Mouse (Mus musculus) neural tube, embryonic 13.5 days (tissue): Measurements from ENCODE around the gene Olfr57. TPM values are rescaled to one million over a fixed set of nuclear protein-coding genes. Genes with fewer than 3 reads are reported as not detected.
"Not testable (repeated sequence)": the region's sequence is repeated elsewhere in the genome, so short reads cannot be mapped to it uniquely, and the experiment has no call there.

Source experiments
- ATAC-seq: fragments of 200-750 bp; cut with Nextera tagmentation; 2 replicates; pipeline ENCODE4 v1.8.0; 2017; ENCODE audit warnings: low read depth, mild to moderate bottlenecking, moderate TSS enrichment, moderate library complexity
- H3K27ac ChIP-seq: fragments of 300-500 bp; sonication (generic); replicated peaks from 2 replicates; pipeline ENCODE4 v1.5.1; 2015; ENCODE audit warnings: moderate library complexity, mild to moderate bottlenecking, inconsistent platforms
- H3K27me3 ChIP-seq: fragments of 300-500 bp; sonication (generic); 2 replicates; pipeline ENCODE4 v1.6.1; 2015; ENCODE audit warnings: mild to moderate bottlenecking, inconsistent platforms
- H3K36me3 ChIP-seq: fragments of 300-500 bp; sonication (generic); 2 replicates; pipeline ENCODE4 v1.6.1; 2015; ENCODE audit warnings: mild to moderate bottlenecking, inconsistent platforms
- H3K4me1 ChIP-seq: fragments of 300-500 bp; sonication (generic); replicated peaks from 2 replicates; pipeline ENCODE4 v1.6.1; 2015; ENCODE audit warnings: inconsistent platforms
- H3K4me2 ChIP-seq: fragments of 300-500 bp; sonication (generic); 2 replicates; pipeline ENCODE4 v1.6.1; 2015; ENCODE audit warnings: inconsistent platforms, mild to moderate bottlenecking, moderate library complexity
- H3K4me3 ChIP-seq: fragments of 300-500 bp; sonication (generic); 2 replicates; pipeline ENCODE4 v1.5.1; 2015; ENCODE audit warnings: mild to moderate bottlenecking, inconsistent platforms
- H3K9ac ChIP-seq: fragments of 300-500 bp; sonication (generic); 2 replicates; pipeline ENCODE4 v1.6.1; 2015; ENCODE audit warnings: moderate library complexity, mild to moderate bottlenecking, inconsistent platforms
- H3K9me3 ChIP-seq: fragments of 300-500 bp; sonication (generic); 2 replicates; pipeline ENCODE4 v1.6.1; 2016; ENCODE audit warnings: inconsistent platforms
- WGBS: fragments of 180-500 bp; shearing (Covaris S2); methylation state at CpG from one replicate; pipeline ENCODE4 v1.1.7; 2015; 5-methylcytosine and 5-hydroxymethylcytosine counted together
- polyA plus RNA-seq: library from polyadenylated mRNA; unstranded; fragments of >200 nt; fragmentation: Nextera tagmentation; extraction: Ambion mirVana; gene quantifications from 2 replicates; pipeline ENCODE4 v1.2.1, GENCODE M21; 2015

The Olfr57 gene
- polyA plus RNA-seq: 0.31 and 0.54 TPM in 2 replicates

DNA sequence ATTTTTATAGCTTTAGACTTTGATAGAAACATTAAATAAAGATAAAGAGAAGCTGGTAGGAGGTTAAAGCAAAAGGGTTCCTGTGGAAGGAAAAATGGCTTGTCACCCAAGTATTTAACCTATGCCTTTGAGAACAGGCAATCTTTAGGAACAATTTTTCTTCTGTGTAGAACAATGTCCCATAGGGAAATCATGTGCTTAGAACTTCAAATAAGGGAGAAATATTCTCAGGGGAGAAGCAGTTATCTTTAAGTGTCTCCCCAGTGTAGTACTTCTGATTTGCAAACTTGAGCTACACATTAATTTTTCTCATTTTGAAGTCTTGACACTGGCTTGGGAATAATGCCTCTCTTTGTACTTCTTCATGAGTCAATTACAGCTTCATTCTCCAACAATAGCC, at the start of gene Olfr57:
TSS of gene Olfr57 (plus strand) at position 301 of the 400 bp plus-strand sequence.
- Histone ChIP-seq H3K36me3 (no peaks in the 10 kb centered on the region), H3K9me3 (no peaks in the 10 kb centered on the region), H3K4me1 (no peaks in the 10 kb centered on the region), H3K27ac (no peak within 1 kb of the TSS), H3K4me2 (no peak within 1 kb of the TSS), H3K9ac (no peak within 1 kb of the TSS), H3K4me3 (no peak within 1 kb of the TSS), H3K27me3 (no peaks in the 10 kb centered on the region)
- ATAC-seq: no peak

DNA sequence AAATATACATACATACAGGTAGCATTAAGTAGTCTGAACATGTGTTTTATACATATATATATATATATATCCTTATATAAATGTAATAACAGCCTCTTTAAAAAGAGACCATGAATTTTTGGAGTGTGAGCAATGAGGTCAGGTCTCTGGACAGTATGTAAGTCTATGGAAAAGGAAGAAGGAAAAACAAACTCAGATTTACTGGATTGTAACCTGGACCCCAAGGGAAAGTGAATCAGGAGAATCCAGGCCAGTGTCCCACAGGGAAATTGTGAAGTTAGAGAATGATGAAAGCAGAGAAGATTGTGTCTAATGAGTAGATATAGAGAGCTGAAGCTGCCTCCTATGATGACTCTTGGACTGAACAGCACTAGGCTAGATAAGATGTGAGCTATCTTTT, 47.8 kb upstream of the Olfr57 start, which contains the start of gene Olfr1352:
TSS of gene Olfr1352 (plus strand) at position 301 of the 400 bp plus-strand sequence.
- Histone ChIP-seq H3K4me1 (no peaks in the 10 kb centered on the region), H3K27me3 (no peaks in the 10 kb centered on the region), H3K9me3 (no peaks in the 10 kb centered on the region), H3K4me3 (no peak within 1 kb of the TSS), H3K9ac (no peak within 1 kb of the TSS), H3K4me2 (no peak within 1 kb of the TSS), H3K27ac (no peak within 1 kb of the TSS), H3K36me3 (no peaks in the 10 kb centered on the region)
- no peak for ATAC-seq

DNA sequence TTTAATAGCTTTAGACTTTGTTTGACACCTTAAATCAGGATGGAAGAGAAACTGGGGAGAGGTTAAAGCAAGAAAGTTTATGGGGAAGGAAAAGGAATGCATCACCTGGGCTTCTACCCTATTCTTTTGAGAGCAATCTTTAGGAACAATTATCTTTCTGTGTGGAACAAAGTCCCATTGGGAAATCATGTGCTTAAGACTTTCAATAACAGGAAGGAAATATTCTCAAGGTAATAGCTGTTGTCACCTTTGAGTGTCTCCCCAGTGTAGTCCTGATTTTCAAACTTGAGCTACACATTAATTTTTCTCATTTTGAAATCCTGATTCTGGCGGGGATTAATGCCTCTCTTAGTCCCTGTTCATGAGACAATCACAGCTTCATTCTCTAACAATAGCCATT, 16.4 kb upstream of the Olfr57 start, which contains the start of gene Olfr1351:
TSS of gene Olfr1351 (plus strand) at position 301 of the 400 bp plus-strand sequence.
- 86% methylated on average over 1 of the region's 1 CpGs for WGBS
- Histone ChIP-seq H3K4me1 (no peaks in the 10 kb centered on the region), H3K36me3 (no peaks in the 10 kb centered on the region), H3K27me3 (no peaks in the 10 kb centered on the region), H3K9ac (no peak within 1 kb of the TSS), H3K4me3 (no peak within 1 kb of the TSS), H3K27ac (no peak within 1 kb of the TSS), H3K4me2 (no peak within 1 kb of the TSS), H3K9me3 (no peaks in the 10 kb centered on the region)
- ATAC-seq: no peak

DNA sequence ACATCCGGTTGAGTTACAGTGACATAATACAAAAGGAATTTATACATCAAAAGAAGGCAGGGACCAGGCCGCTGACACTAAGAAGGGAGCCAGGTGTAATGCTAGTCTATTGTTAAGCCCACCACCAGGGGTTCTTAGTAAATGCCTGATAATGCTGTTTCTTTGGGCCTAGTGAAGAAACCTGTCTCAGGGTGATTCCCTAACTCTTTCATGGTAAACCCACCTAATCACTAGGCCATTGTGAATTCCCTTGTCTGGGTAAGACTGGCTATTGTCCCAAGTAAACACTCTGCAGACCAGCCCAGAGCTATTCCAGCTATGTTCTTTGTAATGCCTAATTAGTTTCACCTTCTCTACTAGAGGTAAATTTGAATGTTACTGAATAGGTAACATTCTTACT, 13.9 kb downstream of the Olfr57 start:
- H3K9me3 ChIP-seq: peaks cover 37% of the 10 kb centered on the region
- H3K27me3 ChIP-seq, ATAC-seq, H3K9ac ChIP-seq, H3K36me3 ChIP-seq, H3K4me3 ChIP-seq, H3K27ac ChIP-seq, H3K4me2 ChIP-seq, H3K4me1 ChIP-seq: not testable (repeated sequence)
- 90% methylated on average over 2 of the region's 2 CpGs for WGBS

DNA sequence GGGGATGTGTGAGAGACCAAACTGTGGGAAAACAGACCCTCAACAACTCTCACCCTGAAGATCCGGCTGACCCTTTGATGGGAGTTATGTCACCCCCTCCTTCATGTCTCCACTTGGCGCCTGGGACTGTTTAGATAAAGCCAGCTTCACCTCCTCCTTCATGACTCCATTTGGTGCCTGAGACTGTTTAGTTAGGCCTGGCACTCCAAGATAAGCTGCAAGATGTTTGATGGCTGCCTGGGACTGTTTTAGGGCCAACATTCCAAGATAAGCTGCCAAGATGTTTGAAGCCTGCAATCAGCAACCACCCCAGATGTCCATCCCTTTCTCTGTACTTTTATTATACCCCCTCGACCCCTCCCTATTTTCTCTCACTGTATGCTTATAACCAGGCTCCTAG, 28.8 kb downstream of the Olfr57 start:
- WGBS: 86% methylated on average over 3 of the region's 3 CpGs
- ATAC-seq, H3K9ac ChIP-seq, H3K4me1 ChIP-seq, H3K27me3 ChIP-seq, H3K4me3 ChIP-seq, H3K27ac ChIP-seq, H3K4me2 ChIP-seq: not testable (repeated sequence)
- Histone ChIP-seq H3K9me3 (peaks cover 41% of the 10 kb centered on the region), H3K36me3 (peaks cover 70% of the 10 kb centered on the region)

Other genes starting within 250 kb of the Olfr57 start
- gene Slc1a6, start 248.2 kb upstream of the Olfr57 start, polyA plus RNA-seq: 7.2 and 7.8 TPM in 2 replicates
- gene Olfr1356, start 176.6 kb upstream of the Olfr57 start, polyA plus RNA-seq: not detected in 2 replicates
- not detected in 2 replicates for gene Olfr1355, start 153.2 kb upstream of the Olfr57 start, polyA plus RNA-seq
- not detected in 2 replicates for gene Olfr1354, start 115.6 kb upstream of the Olfr57 start, polyA plus RNA-seq
- gene Olfr8, start 78.1 kb upstream of the Olfr57 start, polyA plus RNA-seq: not detected in 2 replicates
- not detected in 2 replicates for gene Olfr1353, start 65.4 kb upstream of the Olfr57 start, polyA plus RNA-seq
- gene Olfr1352, start 47.7 kb upstream of the Olfr57 start, polyA plus RNA-seq: not detected in 2 replicates
- not detected in 2 replicates for gene Olfr1351, start 16.3 kb upstream of the Olfr57 start, polyA plus RNA-seq
- gene 2610008E11Rik, start 68.9 kb downstream of the Olfr57 start, polyA plus RNA-seq: 47.0 and 51.2 TPM in 2 replicates
- not detected in 2 replicates for gene Vmn2r80, start 120.0 kb downstream of the Olfr57 start, polyA plus RNA-seq
- gene Vmn2r81, start 219.0 kb downstream of the Olfr57 start, polyA plus RNA-seq: not detected in 2 replicates